Mouse (Mus musculus) small intestine, adult 2 months (tissue): ENCODE results near the gene Rims1.

ENCODE experiments used
- CTCF ChIP-seq: fragments of 200-500 bp; IDR thresholded peaks from 2 replicates; pipeline ENCODE4 v1.5.1; 2012; ENCODE audit warnings: low read depth, mild to moderate bottlenecking, control low read depth, inconsistent platforms, low read length, moderate library complexity, mixed read lengths; ENCODE audit not compliant: insufficient replicate concordance, insufficient read length; ENCODE audit errors: extremely low read depth
- POLR2A ChIP-seq: fragments of 200-500 bp; IDR thresholded peaks from 2 replicates; pipeline ENCODE4 v1.6.1; 2012; ENCODE audit warnings: low read depth, mild to moderate bottlenecking, control low read depth, inconsistent platforms, low read length, moderate library complexity

DNA sequence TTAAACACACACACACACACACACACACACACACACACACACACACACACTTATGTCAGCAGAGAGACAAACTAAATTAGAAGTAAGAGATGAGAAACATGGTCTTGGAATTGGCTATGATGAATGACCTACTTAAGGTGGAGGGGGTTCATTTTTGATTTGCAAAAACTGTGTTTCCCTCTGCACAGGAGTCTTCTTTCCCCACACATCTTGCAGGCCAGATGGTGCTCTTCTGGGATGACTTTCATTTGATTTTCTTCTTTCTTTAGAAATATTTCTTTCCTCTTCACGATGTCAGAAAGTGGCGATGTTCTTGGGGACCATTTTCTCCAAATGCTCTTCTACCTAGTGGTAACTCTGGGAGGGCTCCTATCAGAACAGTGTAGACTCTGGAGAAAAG is 560.0 kb downstream of the Rims1 start:
- TF ChIP-seq POLR2A (no peak), CTCF (no peak)
